Mouse (Mus musculus) midbrain, embryonic 12.5 days (tissue): ENCODE results near the gene Lime1. TPM values are rescaled to one million over a fixed set of nuclear protein-coding genes. Genes with fewer than 3 reads are reported as not detected.

ENCODE experiments used
- ATAC-seq: fragments of 200-750 bp; cut with Nextera tagmentation; 2 replicates; pipeline ENCODE4 v1.8.0; 2017; ENCODE audit warnings: low read depth, moderate TSS enrichment, moderate library complexity; ENCODE audit not compliant: low FRiP score
- H3K27ac ChIP-seq: fragments of 300-500 bp; sonication (generic); replicated peaks from 2 replicates; pipeline ENCODE4 v1.5.1; 2016; ENCODE audit warnings: mild to moderate bottlenecking
- H3K27me3 ChIP-seq: fragments of 300-500 bp; sonication (generic); 2 replicates; pipeline ENCODE4 v1.6.1; 2016; ENCODE audit warnings: mild to moderate bottlenecking
- H3K36me3 ChIP-seq: fragments of 300-500 bp; sonication (generic); 2 replicates; pipeline ENCODE4 v1.6.1; 2016
- H3K4me1 ChIP-seq: fragments of 300-500 bp; sonication (generic); 2 replicates; pipeline ENCODE4 v1.6.1; 2016
- H3K4me2 ChIP-seq: fragments of 300-500 bp; sonication (generic); replicated peaks from 2 replicates; pipeline ENCODE4 v1.6.1; 2016; ENCODE audit warnings: mild to moderate bottlenecking, moderate library complexity
- H3K4me3 ChIP-seq: fragments of 300-500 bp; sonication (generic); 2 replicates; pipeline ENCODE4 v1.5.1; 2016; ENCODE audit warnings: mild to moderate bottlenecking
- H3K9ac ChIP-seq: fragments of 300-500 bp; sonication (generic); replicated peaks from 2 replicates; pipeline ENCODE4 v1.6.1; 2016; ENCODE audit warnings: mild to moderate bottlenecking, moderate library complexity
- H3K9me3 ChIP-seq: fragments of 300-500 bp; sonication (generic); 2 replicates; pipeline ENCODE4 v1.6.1; 2016; ENCODE audit warnings: mild to moderate bottlenecking
- WGBS: fragments of 180-500 bp; shearing (Covaris S2); methylation state at CpG from one replicate; pipeline ENCODE4 v1.1.7; 2016; 5-methylcytosine and 5-hydroxymethylcytosine counted together
- polyA plus RNA-seq: library from polyadenylated mRNA; unstranded; fragments of >200 nt; fragmentation: Nextera tagmentation; extraction: Ambion mirVana; gene quantifications from 2 replicates; pipeline ENCODE4 v1.2.1, GENCODE M21; 2016

Gene Lime1
- polyA plus RNA-seq, 1 experiment from 2014 or later: 40.3 TPM

GRCm38 (mm10) chr2:181377230-181377629 is 2.6 kb upstream of the Lime1 start:
- no peaks in the 10 kb centered on the region for H3K27me3 ChIP-seq
- H3K9ac ChIP-seq: no peak overlapping the region
- no peak overlapping the region for H3K4me2 ChIP-seq
- H3K4me1 ChIP-seq: no peaks in the 10 kb centered on the region
- WGBS: 90% methylated on average over 2 of the region's 2 CpGs
- H3K27ac ChIP-seq: no peak overlapping the region
- H3K36me3 ChIP-seq: peaks cover 45% of the 10 kb centered on the region
- no peak for ATAC-seq
- H3K4me3 ChIP-seq: no peak overlapping the region
- H3K9me3 ChIP-seq: no peaks in the 10 kb centered on the region

- 92% methylated on average over 5 of the region's 5 CpGs for WGBS
- Histone ChIP-seq H3K27ac (no peak overlapping the region), H3K9me3 (no peaks in the 10 kb centered on the region), H3K4me2 (no peak overlapping the region), H3K36me3 (peaks cover 52% of the 10 kb centered on the region), H3K4me1 (no peaks in the 10 kb centered on the region), H3K4me3 (no peak overlapping the region), H3K27me3 (no peaks in the 10 kb centered on the region), H3K9ac (no peak overlapping the region)
- no peak for ATAC-seq
Observed at GRCm38 (mm10) chr2:181378701-181379100, 1.2 kb upstream of the Lime1 start.

- Histone ChIP-seq H3K36me3 (peaks cover 64% of the 10 kb centered on the region), H3K9me3 (no peaks in the 10 kb centered on the region), H3K9ac (no peak overlapping the region), H3K4me1 (no peaks in the 10 kb centered on the region), H3K27ac (no peak overlapping the region), H3K4me3 (no peak overlapping the region), H3K4me2 (no peak overlapping the region), H3K27me3 (no peaks in the 10 kb centered on the region)
- ATAC-seq: no peak
- 92% methylated on average over 5 of the region's 5 CpGs for WGBS
Observed at GRCm38 (mm10) chr2:181380251-181380650, 373 bp downstream of the Lime1 start.

GRCm38 (mm10) chr2:181381107-181381506 is 1.2 kb downstream of the Lime1 start:
- Histone ChIP-seq H3K4me2 (no peak overlapping the region), H3K27ac (no peak overlapping the region), H3K9ac (no peak overlapping the region), H3K36me3 (peaks cover 71% of the 10 kb centered on the region), H3K4me3 (no peak overlapping the region), H3K4me1 (no peaks in the 10 kb centered on the region), H3K27me3 (no peaks in the 10 kb centered on the region), H3K9me3 (no peaks in the 10 kb centered on the region)
- WGBS: 86% methylated on average over 5 of the region's 5 CpGs
- ATAC-seq: no peak

- Histone ChIP-seq H3K4me2 (no peak overlapping the region), H3K27me3 (no peaks in the 10 kb centered on the region), H3K36me3 (peaks cover 78% of the 10 kb centered on the region), H3K9me3 (no peaks in the 10 kb centered on the region), H3K4me1 (no peaks in the 10 kb centered on the region), H3K27ac (no peak overlapping the region), H3K9ac (no peak overlapping the region), H3K4me3 (no peak overlapping the region)
- WGBS: 95% methylated on average over 6 of the region's 6 CpGs
- no peak for ATAC-seq
Observed at GRCm38 (mm10) chr2:181381631-181382306, 1.9 kb downstream of the Lime1 start.

GRCm38 (mm10) chr2:181384463-181384862 is 4.6 kb downstream of the Lime1 start:
- Histone ChIP-seq H3K4me3 (no peak overlapping the region), H3K9me3 (no peaks in the 10 kb centered on the region), H3K4me1 (no peaks in the 10 kb centered on the region), H3K27me3 (no peaks in the 10 kb centered on the region), H3K4me2 (no peak overlapping the region), H3K36me3 (peaks cover 68% of the 10 kb centered on the region), H3K9ac (no peak overlapping the region), H3K27ac (no peak overlapping the region)
- WGBS: 92% methylated on average over 7 of the region's 7 CpGs
- no peak for ATAC-seq

GRCm38 (mm10) chr2:181384919-181385391 is 5.1 kb downstream of the Lime1 start:
- 79% methylated on average over 4 of the region's 4 CpGs for WGBS
- ATAC-seq: no peak
- H3K9ac ChIP-seq: no peak overlapping the region
- H3K9me3 ChIP-seq: no peaks in the 10 kb centered on the region
- H3K27me3 ChIP-seq: no peaks in the 10 kb centered on the region
- H3K36me3 ChIP-seq: peaks cover 68% of the 10 kb centered on the region
- H3K27ac ChIP-seq: no peak overlapping the region
- H3K4me2 ChIP-seq: no peak overlapping the region
- no peak overlapping the region for H3K4me3 ChIP-seq
- no peaks in the 10 kb centered on the region for H3K4me1 ChIP-seq

GRCm38 (mm10) chr2:181385885-181386284 is 6.0 kb downstream of the Lime1 start:
- Histone ChIP-seq H3K9ac (no peak overlapping the region), H3K36me3 (peaks cover 68% of the 10 kb centered on the region), H3K4me3 (no peak overlapping the region), H3K27me3 (no peaks in the 10 kb centered on the region), H3K9me3 (no peaks in the 10 kb centered on the region), H3K4me1 (no peaks in the 10 kb centered on the region), H3K27ac (no peak overlapping the region), H3K4me2 (no peak overlapping the region)
- ATAC-seq: no peak
- WGBS: 92% methylated on average over 3 of the region's 3 CpGs

- no peak for ATAC-seq
- Histone ChIP-seq H3K9ac (no peak overlapping the region), H3K36me3 (peaks cover 65% of the 10 kb centered on the region)
Observed at GRCm38 (mm10) chr2:181386663-181387210, 6.9 kb downstream of the Lime1 start.

GRCm38 (mm10) chr2:181390136-181390870 is 10.4 kb downstream of the Lime1 start:
- Histone ChIP-seq H3K36me3 (peaks cover 56% of the 10 kb centered on the region), H3K9ac (no peak overlapping the region), H3K27me3 (no peaks in the 10 kb centered on the region), H3K4me3 (no peak overlapping the region), H3K9me3 (no peaks in the 10 kb centered on the region), H3K27ac (no peak overlapping the region), H3K4me2 (no peak overlapping the region), H3K4me1 (no peaks in the 10 kb centered on the region)
- ATAC-seq: no peak
- 81% methylated on average over 4 of the region's 4 CpGs for WGBS

More at GRCm38 (mm10) chr2:181386663-181387210, 6.9 kb downstream of the Lime1 start:
- H3K27ac ChIP-seq: no peak overlapping the region
- 79% methylated on average over 3 of the region's 4 CpGs for WGBS
- no peaks in the 10 kb centered on the region for H3K4me1 ChIP-seq
- H3K27me3 ChIP-seq: no peaks in the 10 kb centered on the region
- no peaks in the 10 kb centered on the region for H3K9me3 ChIP-seq
- H3K4me2 ChIP-seq: no peak overlapping the region
- no peak overlapping the region for H3K4me3 ChIP-seq

GRCm38 (mm10) chr2:181391022-181391421 is 11.1 kb downstream of the Lime1 start:
- Histone ChIP-seq H3K4me2 (no peak overlapping the region), H3K27ac (no peak overlapping the region), H3K4me3 (no peak overlapping the region), H3K27me3 (no peaks in the 10 kb centered on the region), H3K9ac (no peak overlapping the region), H3K4me1 (no peaks in the 10 kb centered on the region), H3K36me3 (peaks cover 50% of the 10 kb centered on the region), H3K9me3 (no peaks in the 10 kb centered on the region)
- no peak; the same call in 1 of the 2 replicates for ATAC-seq
- WGBS: 88% methylated on average over 15 of the region's 15 CpGs

- Histone ChIP-seq H3K4me2 (no peak overlapping the region), H3K36me3 (peaks cover 45% of the 10 kb centered on the region), H3K27me3 (no peaks in the 10 kb centered on the region), H3K9ac (no peak overlapping the region), H3K27ac (no peak overlapping the region), H3K4me3 (no peak overlapping the region), H3K4me1 (no peaks in the 10 kb centered on the region), H3K9me3 (no peaks in the 10 kb centered on the region)
- no peak for ATAC-seq
- WGBS: 81% methylated on average over 2 of the region's 2 CpGs
Observed at GRCm38 (mm10) chr2:181391541-181391940, 11.7 kb downstream of the Lime1 start.
